Mouse (Mus musculus): ENCODE data around the gene Lrrc8d.

GRCm38 (mm10) chr5:105690502-105691454 lies 9.0 kb upstream of the Lrrc8d start:
- TF ChIP-seq CTCF (IDR thresholded peaks at IDR 0.05; ENCODE audit: borderline replicate concordance, extremely low read depth, insufficient read depth, insufficient read length) (no peak), POLR2A (IDR thresholded peaks at IDR 0.05; ENCODE audit: borderline replicate concordance, extremely low read depth, insufficient read depth, insufficient read length, poor library complexity, severe bottlenecking) (no peak)
